Mouse (Mus musculus) effector memory CD4-positive, alpha-beta T cell, adult 7 months (primary cell): ENCODE results near the gene Ptgr1. TPM values are rescaled to one million over a fixed set of nuclear protein-coding genes. Genes with fewer than 3 reads are reported as not detected.

Experiments
- polyA plus RNA-seq: library from polyadenylated mRNA; unstranded; fragments of 100-300 nt; shearing (Covaris generic); gene quantifications from one replicate; pipeline ENCODE4 v1.2.1, GENCODE M21; 2017

Ptgr1 gene
- not detected for polyA plus RNA-seq

GRCm38 (mm10) chr4:58986540-58987190, at the start of gene Ptgr1:
Gene Ptgr1 (minus strand): TSS chr4:58987119.

DNA sequence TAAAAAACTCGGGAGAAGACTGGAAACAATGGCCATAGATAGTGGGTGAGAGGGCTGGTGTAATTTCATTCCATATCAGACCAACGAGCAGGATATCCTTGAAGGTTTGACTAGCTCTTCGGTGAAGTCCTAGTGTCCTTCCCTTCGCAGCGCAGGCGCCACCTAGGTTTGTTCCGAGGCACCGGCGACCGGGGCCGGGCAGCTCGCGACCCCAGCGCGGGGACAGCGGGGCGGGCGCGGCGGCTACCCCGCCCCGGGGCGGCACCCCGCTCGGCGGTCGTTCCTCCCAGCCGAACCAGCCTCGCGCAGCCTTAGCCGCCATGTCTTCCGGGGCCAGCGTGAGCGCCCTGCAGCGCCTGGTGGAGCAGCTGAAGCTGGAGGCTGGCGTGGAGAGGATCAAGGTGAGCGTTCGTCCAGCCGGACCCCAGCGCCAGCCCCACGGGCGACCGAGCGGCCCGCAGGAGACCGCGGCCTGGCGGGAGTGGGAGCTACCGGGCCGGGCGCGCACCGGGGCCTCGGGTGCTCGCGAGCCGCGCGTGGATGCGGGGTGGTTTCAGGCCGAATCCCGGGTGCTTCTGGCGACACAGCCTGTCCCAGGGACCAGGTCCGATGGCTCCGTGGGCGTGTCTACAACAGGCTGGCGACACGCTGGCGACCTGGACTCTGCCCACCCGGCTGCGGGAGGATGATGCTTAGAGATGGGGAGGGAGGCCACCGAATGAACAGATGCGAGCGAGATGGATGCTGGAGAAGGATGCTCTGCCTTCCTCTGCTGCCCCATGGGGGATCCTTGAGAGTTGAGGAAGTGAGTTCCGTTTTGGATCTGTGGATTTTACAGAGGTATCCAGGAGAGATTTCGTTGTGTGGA, 48.2 kb upstream of the Ptgr1 start, which contains the start of gene Gng10:
TSS of gene Gng10 (plus strand) at position 171 of the 868 bp plus-strand sequence.

GRCm38 (mm10) chr4:59002948-59003805, 16.3 kb upstream of the Ptgr1 start, which contains the start of gene Gm20503:
Gene Gm20503 (plus strand): TSS chr4:59003210.

DNA sequence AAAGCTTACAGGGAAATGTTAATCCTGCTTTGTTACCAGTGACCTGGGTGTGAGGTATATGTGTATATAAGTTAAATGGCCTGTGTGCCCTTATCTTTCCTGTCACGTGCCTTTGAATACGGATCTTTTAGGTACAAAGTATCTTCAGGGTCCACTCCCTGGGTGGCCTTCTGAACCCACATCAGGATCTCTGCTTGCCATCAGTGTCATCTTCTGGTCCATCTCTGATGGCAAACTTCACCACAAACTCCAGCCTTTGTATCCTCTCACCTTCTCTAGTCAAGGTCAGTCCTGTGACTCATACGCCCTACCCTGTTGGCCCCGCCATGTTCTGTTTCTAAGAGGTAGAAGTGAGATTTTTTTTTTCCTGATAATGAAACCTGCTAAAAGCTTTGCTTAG, 7.8 kb upstream of the Ptgr1 start, which contains the start of gene Dnajc25:
TSS of gene Dnajc25 (plus strand) at position 301 of the 400 bp plus-strand sequence.

GRCm38 (mm10) chr4:58943420-58944205, 43.3 kb downstream of the Ptgr1 start, which contains the start of gene Zkscan16:
Gene Zkscan16 (plus strand): TSS chr4:58943628.

Other genes with a start within 250 kb of the Ptgr1 start
- 0.34 TPM for gene Olfr267, start 199.4 kb downstream of the Ptgr1 start, polyA plus RNA-seq
- 55.5 TPM for gene Ecpas, start 74.4 kb downstream of the Ptgr1 start, polyA plus RNA-seq
- not detected for gene Zkscan16, start 43.5 kb downstream of the Ptgr1 start, polyA plus RNA-seq
- 6.0 TPM for gene Dnajc25, start 7.9 kb upstream of the Ptgr1 start, polyA plus RNA-seq
- gene Gm20503, start 16.1 kb upstream of the Ptgr1 start, polyA plus RNA-seq: 6.6 TPM
- gene Gng10, start 48.0 kb upstream of the Ptgr1 start, polyA plus RNA-seq: 74.6 TPM
- not detected for gene AI481877, start 151.9 kb upstream of the Ptgr1 start, polyA plus RNA-seq
- 117 TPM for gene Ugcg, start 202.1 kb upstream of the Ptgr1 start, polyA plus RNA-seq